Mouse (Mus musculus) midbrain, embryonic 10.5 days (tissue): Measurements from ENCODE around the gene Tbc1d1. TPM values are rescaled to one million over a fixed set of nuclear protein-coding genes. Genes with fewer than 3 reads are reported as not detected.

Experiments
- DNase-seq: peaks from one replicate; pipeline ENCODE4 v3.0.0-alpha.2; 2017; ENCODE audit warnings: low spot score
- H3K27ac ChIP-seq: fragments of 300-500 bp; sonication (generic); replicated peaks from 2 replicates; pipeline ENCODE4 v1.5.1; 2016; ENCODE audit warnings: mild to moderate bottlenecking
- H3K27me3 ChIP-seq: fragments of 300-500 bp; sonication (generic); 2 replicates; pipeline ENCODE4 v1.6.1; 2016; ENCODE audit warnings: low read depth, mild to moderate bottlenecking; ENCODE audit not compliant: poor library complexity, severe bottlenecking
- H3K36me3 ChIP-seq: fragments of 300-500 bp; sonication (generic); 2 replicates; pipeline ENCODE4 v1.6.1; 2016; ENCODE audit warnings: mild to moderate bottlenecking, moderate library complexity
- H3K4me1 ChIP-seq: fragments of 300-500 bp; sonication (generic); 2 replicates; pipeline ENCODE4 v1.6.1; 2016
- H3K4me3 ChIP-seq: fragments of 300-500 bp; sonication (generic); 2 replicates; pipeline ENCODE4 v1.5.1; 2016; ENCODE audit warnings: mild to moderate bottlenecking, moderate library complexity
- H3K9me3 ChIP-seq: fragments of 300-500 bp; sonication (generic); replicated peaks from 2 replicates; pipeline ENCODE4 v1.6.1; 2016; ENCODE audit warnings: mild to moderate bottlenecking
- whole genome bisulfite sequencing: fragments of 180-500 bp; shearing (Covaris S2); methylation state at CpG from one replicate; pipeline ENCODE4 v1.1.7; 2016; 5-methylcytosine and 5-hydroxymethylcytosine counted together
- polyA plus RNA-seq: library from polyadenylated mRNA; unstranded; fragments of >200 nt; fragmentation: Nextera tagmentation; extraction: Ambion mirVana; gene quantifications from 2 replicates; pipeline ENCODE4 v1.2.1, GENCODE M21; 2016

Gene Tbc1d1
- polyA plus RNA-seq, 1 experiment from 2014 or later: 22.2 TPM

DNA sequence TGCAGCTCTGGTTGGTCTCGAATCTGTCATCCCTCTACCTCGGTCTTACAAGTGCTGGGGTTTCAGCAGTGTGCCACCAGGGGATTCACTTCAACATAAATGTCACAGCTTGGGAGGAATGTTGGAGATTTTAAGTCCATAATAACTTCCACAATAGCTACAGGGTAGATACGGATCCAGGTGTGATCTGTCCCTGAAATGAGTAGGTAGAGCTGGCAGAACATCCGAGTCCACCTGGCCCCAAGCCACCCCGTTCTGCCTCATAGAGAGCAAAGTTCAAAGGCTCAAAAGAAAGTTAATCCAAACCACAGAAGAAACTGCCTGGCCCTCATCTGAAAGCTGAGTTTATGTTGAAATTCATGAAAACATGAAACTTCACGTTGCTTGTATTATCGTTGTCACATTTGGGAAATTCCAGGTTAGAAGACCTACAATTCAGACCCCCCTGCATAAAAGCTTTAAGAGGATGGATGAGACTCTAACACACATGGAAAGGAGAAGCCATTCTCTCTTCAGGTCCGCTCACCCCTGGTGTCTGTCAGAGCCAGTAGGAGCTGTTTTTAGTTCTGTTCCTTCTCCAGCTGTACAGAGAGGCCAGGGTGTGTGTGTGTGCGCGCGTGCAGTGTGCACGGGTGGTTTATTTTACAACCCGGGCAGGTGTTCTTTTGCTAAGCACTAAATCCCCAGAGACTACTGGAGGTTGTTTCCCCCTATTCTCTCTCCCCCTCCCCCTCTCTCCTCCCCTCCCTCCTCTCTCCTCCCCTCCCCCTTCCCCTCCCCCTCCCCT, 61.9 kb downstream of the Tbc1d1 start:
- WGBS: 79% methylated on average over 13 of the region's 13 CpGs
- no peak overlapping the region for H3K27ac ChIP-seq
- H3K4me1 ChIP-seq: peaks cover 7% of the 10 kb centered on the region; the same call in 1 of the 2 replicates
- no peak for DNase-seq
- no peak overlapping the region for H3K4me3 ChIP-seq
- no peaks in the 10 kb centered on the region; the same call in 1 of the 2 replicates for H3K9me3 ChIP-seq
- H3K36me3 ChIP-seq: no peaks in the 10 kb centered on the region
- H3K27me3 ChIP-seq: no peaks in the 10 kb centered on the region

DNA sequence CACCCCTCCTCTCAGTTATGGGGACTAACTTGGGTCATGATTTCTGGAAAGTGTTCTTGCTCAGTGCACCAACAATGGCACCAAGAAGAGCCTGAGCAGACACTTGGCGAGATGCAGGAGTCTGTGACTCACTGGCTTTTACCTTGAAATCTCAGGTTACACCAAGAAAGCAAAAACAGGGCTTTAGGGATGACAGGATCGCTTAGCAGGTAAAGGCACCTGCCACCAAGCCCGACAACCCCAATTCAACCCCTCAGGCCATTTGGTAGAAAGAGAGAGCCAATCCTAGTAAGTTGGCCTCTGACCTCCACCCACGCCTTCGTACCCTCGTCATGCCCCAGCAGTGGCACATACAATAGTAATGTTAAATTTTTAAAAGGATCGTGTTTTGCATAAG, 62.5 kb downstream of the Tbc1d1 start:
- WGBS: 78% methylated on average over 7 of the region's 7 CpGs
- no peaks in the 10 kb centered on the region for H3K27me3 ChIP-seq
- no peak overlapping the region for H3K4me3 ChIP-seq
- DNase-seq: no peak
- H3K36me3 ChIP-seq: no peaks in the 10 kb centered on the region
- H3K27ac ChIP-seq: no peak overlapping the region
- H3K9me3 ChIP-seq: no peaks in the 10 kb centered on the region; the same call in 1 of the 2 replicates
- H3K4me1 ChIP-seq: peaks cover 7% of the 10 kb centered on the region; the same call in 1 of the 2 replicates

- Histone ChIP-seq H3K4me3 (no peak overlapping the region), H3K27ac (no peak overlapping the region), H3K9me3 (no peaks in the 10 kb centered on the region; the same call in 1 of the 2 replicates), H3K36me3 (no peaks in the 10 kb centered on the region), H3K4me1 (peaks cover 14% of the 10 kb centered on the region; the same call in 1 of the 2 replicates), H3K27me3 (no peaks in the 10 kb centered on the region)
- 90% methylated on average over 4 of the region's 4 CpGs for WGBS
- DNase-seq: no peak
Observed at GRCm38 (mm10) chr5:64220776-64221175, 64.7 kb downstream of the Tbc1d1 start.

DNA sequence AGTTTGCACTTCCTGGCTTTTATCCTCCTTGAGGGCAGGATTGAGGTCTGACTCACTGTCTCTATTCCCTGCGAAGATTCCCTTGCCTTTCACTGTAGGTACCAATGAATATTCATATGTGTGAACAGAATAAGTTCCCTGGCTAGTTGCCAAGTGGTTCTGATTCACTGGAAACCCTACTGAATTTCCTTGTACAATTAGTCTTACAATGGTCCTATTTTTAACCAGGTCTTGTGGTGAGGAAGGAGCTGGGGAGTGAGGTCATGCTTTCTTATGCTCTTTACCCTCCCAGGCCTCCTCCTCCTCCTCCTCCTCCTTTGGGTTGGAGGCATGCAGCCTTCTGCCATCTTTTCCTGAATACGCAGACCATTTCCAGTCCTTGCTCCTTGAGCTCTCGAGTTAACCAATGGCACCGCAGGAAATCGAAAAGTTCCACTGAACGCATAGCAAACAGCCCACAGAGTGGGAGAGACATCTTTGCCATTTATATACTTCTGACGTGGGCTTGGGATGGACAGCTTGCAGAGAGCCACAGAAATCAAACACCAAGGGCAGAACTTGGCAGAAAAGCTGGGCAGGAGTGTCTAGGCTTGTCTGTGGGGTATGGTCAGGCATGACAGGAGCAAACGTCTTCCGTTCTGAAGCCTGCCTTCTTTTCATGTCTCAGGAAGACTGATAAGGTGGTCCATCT, 68.8 kb downstream of the Tbc1d1 start:
- Histone ChIP-seq H3K4me3 (no peak overlapping the region), H3K27me3 (no peaks in the 10 kb centered on the region), H3K36me3 (no peaks in the 10 kb centered on the region), H3K4me1 (peaks cover 17% of the 10 kb centered on the region), H3K9me3 (no peaks in the 10 kb centered on the region; the same call in 1 of the 2 replicates), H3K27ac (no peak overlapping the region)
- 88% methylated on average over 9 of the region's 9 CpGs for WGBS
- DNase-seq: no peak

GRCm38 (mm10) chr5:64228252-64228651, 72.1 kb downstream of the Tbc1d1 start:
- 82% methylated on average over 3 of the region's 3 CpGs for WGBS
- H3K27me3 ChIP-seq: no peaks in the 10 kb centered on the region
- peaks cover 27% of the 10 kb centered on the region for H3K4me1 ChIP-seq
- H3K9me3 ChIP-seq: no peaks in the 10 kb centered on the region
- no peak overlapping the region for H3K4me3 ChIP-seq
- no peak overlapping the region for H3K27ac ChIP-seq
- H3K36me3 ChIP-seq: no peaks in the 10 kb centered on the region
- DNase-seq: no peak

- whole genome bisulfite sequencing: 43% methylated on average over 12 of the region's 12 CpGs
- no peak for DNase-seq
- peak overlapping the region; percentile 92 for H3K27ac ChIP-seq
Observed at GRCm38 (mm10) chr5:64229336-64229866, 73.3 kb downstream of the Tbc1d1 start.

DNA sequence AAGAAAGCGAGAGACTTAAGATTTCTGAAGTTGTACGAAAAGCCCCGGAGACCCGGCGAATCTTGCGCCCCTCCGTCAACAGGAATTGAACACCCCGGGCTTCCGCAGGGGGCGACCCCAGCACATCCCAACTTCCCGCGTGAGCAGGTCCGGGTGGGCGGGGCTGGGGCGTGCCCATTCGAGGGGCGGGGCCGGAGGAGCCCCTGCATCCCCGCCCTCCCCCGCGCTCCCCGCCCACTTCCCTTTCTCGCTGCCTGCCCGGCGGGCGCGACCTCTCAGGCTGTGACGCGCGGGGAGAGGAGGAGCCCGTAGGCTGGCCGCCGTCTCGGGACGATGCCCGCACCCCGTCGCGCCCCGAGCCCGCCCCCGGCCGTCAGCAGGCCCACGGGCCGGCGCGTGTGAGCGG, 74.0 kb downstream of the Tbc1d1 start:
- Histone ChIP-seq H3K27ac (peak overlapping the region; percentile 92), H3K4me3 (peak overlapping the region; percentile 76), H3K4me1 (peaks cover 29% of the 10 kb centered on the region), H3K9me3 (no peaks in the 10 kb centered on the region), H3K27me3 (no peaks in the 10 kb centered on the region), H3K36me3 (no peaks in the 10 kb centered on the region)
- DNase-seq: peak; percentile 96
- under 1% methylated on average over 40 of the region's 48 CpGs for WGBS

More at GRCm38 (mm10) chr5:64229336-64229866, 73.3 kb downstream of the Tbc1d1 start:
- H3K9me3 ChIP-seq: no peaks in the 10 kb centered on the region
- peak overlapping the region; percentile 76 for H3K4me3 ChIP-seq
- no peaks in the 10 kb centered on the region for H3K27me3 ChIP-seq
- H3K4me1 ChIP-seq: peaks cover 30% of the 10 kb centered on the region
- no peaks in the 10 kb centered on the region for H3K36me3 ChIP-seq

- no peak for DNase-seq
Observed at GRCm38 (mm10) chr5:64230507-64231041, 74.5 kb downstream of the Tbc1d1 start.

DNA sequence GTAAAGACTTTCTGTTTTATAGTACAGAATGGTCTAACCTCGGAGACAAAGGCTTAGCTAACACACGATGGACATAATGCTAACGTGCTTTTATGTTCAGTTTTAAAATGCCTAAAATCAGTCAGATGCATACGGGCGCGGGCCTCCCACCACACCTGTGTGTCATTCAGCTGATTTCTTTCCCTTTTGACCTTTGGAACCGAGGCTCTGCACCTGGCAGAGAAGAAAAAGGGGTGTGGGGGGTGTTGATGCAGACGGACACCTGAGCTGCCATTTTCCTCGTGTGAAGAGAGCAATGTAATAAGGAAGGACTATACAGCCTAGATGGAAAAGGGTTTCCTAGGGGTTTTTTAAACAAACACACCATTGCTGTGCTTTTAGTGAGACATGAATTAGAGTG, 76.8 kb downstream of the Tbc1d1 start:
- WGBS: 91% methylated on average over 9 of the region's 9 CpGs
- Histone ChIP-seq H3K27ac (no peak overlapping the region), H3K27me3 (no peaks in the 10 kb centered on the region), H3K4me1 (peaks cover 38% of the 10 kb centered on the region), H3K4me3 (no peak overlapping the region), H3K36me3 (no peaks in the 10 kb centered on the region), H3K9me3 (no peaks in the 10 kb centered on the region)
- no peak for DNase-seq

More at GRCm38 (mm10) chr5:64230507-64231041, 74.5 kb downstream of the Tbc1d1 start:
- no peaks in the 10 kb centered on the region for H3K36me3 ChIP-seq
- no peaks in the 10 kb centered on the region for H3K27me3 ChIP-seq
- H3K4me1 ChIP-seq: peaks cover 33% of the 10 kb centered on the region
- peak overlapping the region; percentile 92 for H3K27ac ChIP-seq
- H3K4me3 ChIP-seq: peak overlapping the region; percentile 76
- under 1% methylated on average over 22 of the region's 33 CpGs for WGBS
- no peaks in the 10 kb centered on the region for H3K9me3 ChIP-seq

- peaks cover 32% of the 10 kb centered on the region for H3K4me1 ChIP-seq
- no peak for DNase-seq
- no peak overlapping the region for H3K4me3 ChIP-seq
- WGBS: 84% methylated on average over 8 of the region's 8 CpGs
- H3K36me3 ChIP-seq: no peaks in the 10 kb centered on the region
- no peaks in the 10 kb centered on the region for H3K9me3 ChIP-seq
- no peak overlapping the region for H3K27ac ChIP-seq
- no peaks in the 10 kb centered on the region for H3K27me3 ChIP-seq
Observed at GRCm38 (mm10) chr5:64234269-64234985, 78.3 kb downstream of the Tbc1d1 start.

DNA sequence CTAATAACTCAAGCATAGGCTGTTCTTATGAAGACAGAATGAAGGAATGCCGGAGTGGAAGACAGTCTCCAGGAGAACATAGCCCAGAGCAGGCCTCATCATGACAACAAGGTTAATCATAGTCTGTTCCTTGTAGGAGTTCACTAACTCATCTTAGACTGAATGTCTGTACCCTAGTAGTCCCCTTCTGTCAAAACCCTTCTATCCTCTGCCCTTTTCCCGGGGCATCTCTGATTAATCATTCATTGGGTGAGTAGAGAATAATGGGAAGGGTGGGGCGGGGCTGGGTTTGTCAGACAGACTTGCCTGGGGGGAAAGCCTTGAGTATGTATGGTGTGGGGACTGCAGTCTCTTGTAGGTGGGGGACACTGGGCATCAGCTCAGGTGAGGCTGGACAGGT, 79.1 kb downstream of the Tbc1d1 start:
- Histone ChIP-seq H3K9me3 (no peaks in the 10 kb centered on the region), H3K4me1 (peaks cover 29% of the 10 kb centered on the region), H3K27ac (no peak overlapping the region), H3K4me3 (no peak overlapping the region), H3K36me3 (no peaks in the 10 kb centered on the region), H3K27me3 (no peaks in the 10 kb centered on the region)
- 75% methylated on average over 3 of the region's 3 CpGs for WGBS
- no peak for DNase-seq

DNA sequence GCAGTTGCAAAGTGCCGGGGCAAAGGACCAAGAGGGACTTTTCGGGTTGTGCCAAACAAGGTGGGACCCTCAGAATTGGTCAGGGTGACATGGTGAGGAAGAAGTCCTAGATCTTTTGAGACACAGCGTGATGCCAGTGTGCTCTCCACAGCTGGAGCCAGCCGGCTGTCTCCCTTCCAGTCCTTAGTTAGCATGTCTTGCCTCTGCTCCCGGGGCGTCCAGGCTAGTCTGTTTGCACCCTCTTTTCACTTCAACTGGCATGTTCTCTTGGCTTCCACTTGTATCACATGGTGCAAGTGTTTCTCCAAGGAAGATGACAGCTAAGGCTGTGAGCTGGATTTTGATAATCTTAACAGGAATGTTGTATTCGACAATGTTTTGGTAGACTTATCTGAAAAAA, 80.5 kb downstream of the Tbc1d1 start:
- Histone ChIP-seq H3K9me3 (no peaks in the 10 kb centered on the region), H3K27ac (no peak overlapping the region), H3K4me3 (no peak overlapping the region), H3K36me3 (no peaks in the 10 kb centered on the region), H3K27me3 (no peaks in the 10 kb centered on the region), H3K4me1 (peaks cover 23% of the 10 kb centered on the region)
- DNase-seq: no peak
- WGBS: 63% methylated on average over 7 of the region's 7 CpGs
